Mouse (Mus musculus): Measurements from ENCODE around the gene Rimbp2. TPM values are rescaled to one million over a fixed set of nuclear protein-coding genes. Genes with fewer than 3 reads are reported as not detected.
A peak's percentile ranks its signal among the peaks of the same experiment; 100 is the strongest.

Rimbp2 gene
- total and polyA plus RNA-seq, 3 experiments: 2.0 to 7.9 (median 3.8) TPM

GRCm38 (mm10) chr5:128843982-128844381, 109.3 kb downstream of the Rimbp2 start:
- no peak for DNase-seq

- no peak for DNase-seq
Observed at GRCm38 (mm10) chr5:128841541-128841940, 111.7 kb downstream of the Rimbp2 start.

GRCm38 (mm10) chr5:128837045-128837444, 116.2 kb downstream of the Rimbp2 start:
- DNase-seq: no peak

- DNase-seq: no peak
Observed at GRCm38 (mm10) chr5:128834126-128834525, 119.2 kb downstream of the Rimbp2 start.

GRCm38 (mm10) chr5:128822843-128823242, 130.4 kb downstream of the Rimbp2 start:
- no peak for DNase-seq

GRCm38 (mm10) chr5:128819638-128820285, 133.5 kb downstream of the Rimbp2 start:
- DNase-seq: no peak

- DNase-seq: no peak
Observed at GRCm38 (mm10) chr5:128815629-128816028, 137.7 kb downstream of the Rimbp2 start.

- DNase-seq: no peak
Observed at GRCm38 (mm10) chr5:128815078-128815477, 138.2 kb downstream of the Rimbp2 start.

GRCm38 (mm10) chr5:128813121-128813520, 140.2 kb downstream of the Rimbp2 start:
- no peak for DNase-seq

- DNase-seq: no peak
Observed at GRCm38 (mm10) chr5:128811431-128811830, 141.9 kb downstream of the Rimbp2 start.

GRCm38 (mm10) chr5:128810006-128810405, 143.3 kb downstream of the Rimbp2 start:
- DNase-seq: no peak

- peak; percentile 6 for DNase-seq
Observed at GRCm38 (mm10) chr5:128809406-128809805, 143.9 kb downstream of the Rimbp2 start.

GRCm38 (mm10) chr5:128808547-128809182, 144.6 kb downstream of the Rimbp2 start:
- DNase-seq: peak; percentile 5

- DNase-seq: no peak
Observed at GRCm38 (mm10) chr5:128807408-128807807, 145.9 kb downstream of the Rimbp2 start.

GRCm38 (mm10) chr5:128806296-128806998, 146.8 kb downstream of the Rimbp2 start:
- DNase-seq: peak; percentile 10

GRCm38 (mm10) chr5:128805092-128805491, 148.2 kb downstream of the Rimbp2 start:
- no peak for DNase-seq

- no peak for DNase-seq
Observed at GRCm38 (mm10) chr5:128800592-128800991, 152.7 kb downstream of the Rimbp2 start.

GRCm38 (mm10) chr5:128781621-128782020, 171.7 kb downstream of the Rimbp2 start:
- DNase-seq: no peak

- no peak for DNase-seq
Observed at GRCm38 (mm10) chr5:128776386-128776785, 176.9 kb downstream of the Rimbp2 start.

- DNase-seq: no peak
Observed at GRCm38 (mm10) chr5:128769026-128769631, 184.2 kb downstream of the Rimbp2 start.

- DNase-seq: no peak
Observed at GRCm38 (mm10) chr5:128761118-128761517, 192.2 kb downstream of the Rimbp2 start.

GRCm38 (mm10) chr5:128746261-128746660, 207.0 kb downstream of the Rimbp2 start:
- no peak for DNase-seq

GRCm38 (mm10) chr5:128745206-128745605, 208.1 kb downstream of the Rimbp2 start:
- no peak for DNase-seq

Measured in adrenal gland, adult 2 months (tissue).